Mouse (Mus musculus) kidney, postnatal 25 days (tissue): ENCODE data around the gene H2al3.

Source experiments
- DNase-seq, 2 experiments: peaks; one replicate each; pipeline ENCODE4 v3.0.0; 2021; ENCODE audit warnings: mixed read lengths in 2 of 2

H2al3 gene

GRCm38 (mm10) chrX:9849403-9849802 is at the start of gene H2al3:
H2al3 (plus strand) TSS chrX:9849703.
- DNase-seq = no peak

GRCm38 (mm10) chrX:9810101-9810500 is 39.4 kb upstream of the H2al3 start:
- DNase-seq = no peak

- DNase-seq = peak in 1 of 2 experiments; percentile 27
Measured at GRCm38 (mm10) chrX:9812469-9812868, 37.0 kb upstream of the H2al3 start.

GRCm38 (mm10) chrX:9834779-9835178 is 14.7 kb upstream of the H2al3 start:
- no peak for DNase-seq

- DNase-seq = no peak
Measured at GRCm38 (mm10) chrX:9846628-9847027, 2.9 kb upstream of the H2al3 start, which contains the start of gene Hypm. Hypm (plus strand) TSS chrX:9846928.

GRCm38 (mm10) chrX:9861859-9862258 is 12.4 kb downstream of the H2al3 start:
- no peak for DNase-seq

GRCm38 (mm10) chrX:9875519-9875918 is 26.0 kb downstream of the H2al3 start:
- DNase-seq = no peak

- DNase-seq = no peak
Measured at GRCm38 (mm10) chrX:9885322-9885721, 35.8 kb downstream of the H2al3 start, which contains the start of gene Sytl5. Sytl5 (plus strand) TSS chrX:9885622.
